Mouse (Mus musculus): ENCODE measurements around the gene Lgals2. TPM values are rescaled to one million over a fixed set of nuclear protein-coding genes. Genes with fewer than 3 reads are reported as not detected.

Gene Lgals2
- polyA plus RNA-seq (2012; rRNA removed) = 2.2 and 2.8 TPM in 2 replicates

GRCm38 (mm10) chr15:78855303-78855965 is at the start of gene Lgals2:
Lgals2 (minus strand) TSS chr15:78855529.
- H3K36me3 ChIP-seq (ENCODE audit: control insufficient read depth, insufficient read depth, low read length) = no peaks in the 10 kb centered on the region
- no peaks in the 10 kb centered on the region for H3K27me3 ChIP-seq (ENCODE audit: control insufficient read depth, insufficient read depth, low read length)
- H3K27ac ChIP-seq (ENCODE audit: control insufficient read depth, insufficient read depth, low read depth, low read length) = no peak within 1 kb of the TSS
- peaks cover 7% of the 10 kb centered on the region for H3K4me1 ChIP-seq (ENCODE audit: control insufficient read depth, insufficient read depth, low read length)
- TF ChIP-seq POLR2A (IDR thresholded peaks at IDR 0.05; ENCODE audit: control insufficient read depth, low read depth, low read length) (no peak), CTCF (IDR thresholded peaks at IDR 0.05; ENCODE audit: control insufficient read depth, insufficient read depth, insufficient replicate concordance, low read depth, low read length) (no peak)
- H3K4me3 ChIP-seq (ENCODE audit: control insufficient read depth, low read depth, low read length) = no peak within 1 kb of the TSS

DNA sequence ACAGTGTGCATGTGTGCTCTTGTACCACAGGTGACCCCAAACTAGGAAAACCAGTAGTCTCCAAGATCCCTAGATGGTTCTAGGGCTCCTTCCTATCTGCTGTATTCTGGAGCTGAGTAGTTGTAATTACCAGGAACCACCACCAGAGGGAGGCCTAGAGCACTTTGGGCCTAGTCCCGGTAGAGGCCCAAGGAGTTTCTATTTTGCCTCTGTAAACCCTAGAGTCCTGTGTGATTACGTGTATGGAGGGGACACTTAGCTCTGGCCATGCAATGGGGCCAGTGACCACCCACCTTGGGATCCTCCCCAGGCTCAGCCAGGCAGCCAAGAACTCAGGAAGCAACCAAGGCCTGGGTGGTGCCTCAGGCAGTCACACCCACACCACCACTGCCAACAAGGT is 47.9 kb upstream of the Lgals2 start:
- H3K4me3 ChIP-seq (ENCODE audit: control insufficient read depth, low read depth, low read length) = no peak overlapping the region
- H3K27me3 ChIP-seq (ENCODE audit: control insufficient read depth, insufficient read depth, low read length) = no peaks in the 10 kb centered on the region
- H3K4me1 ChIP-seq (ENCODE audit: control insufficient read depth, insufficient read depth, low read length) = peaks cover 9% of the 10 kb centered on the region
- H3K27ac ChIP-seq (ENCODE audit: control insufficient read depth, insufficient read depth, low read depth, low read length) = no peak overlapping the region
- no peaks in the 10 kb centered on the region for H3K36me3 ChIP-seq (ENCODE audit: control insufficient read depth, insufficient read depth, low read length)
- TF ChIP-seq POLR2A (IDR thresholded peaks at IDR 0.05; ENCODE audit: control insufficient read depth, low read depth, low read length) (no peak), CTCF (IDR thresholded peaks at IDR 0.05; ENCODE audit: control insufficient read depth, insufficient read depth, insufficient replicate concordance, low read depth, low read length) (peak; percentile 83)

DNA sequence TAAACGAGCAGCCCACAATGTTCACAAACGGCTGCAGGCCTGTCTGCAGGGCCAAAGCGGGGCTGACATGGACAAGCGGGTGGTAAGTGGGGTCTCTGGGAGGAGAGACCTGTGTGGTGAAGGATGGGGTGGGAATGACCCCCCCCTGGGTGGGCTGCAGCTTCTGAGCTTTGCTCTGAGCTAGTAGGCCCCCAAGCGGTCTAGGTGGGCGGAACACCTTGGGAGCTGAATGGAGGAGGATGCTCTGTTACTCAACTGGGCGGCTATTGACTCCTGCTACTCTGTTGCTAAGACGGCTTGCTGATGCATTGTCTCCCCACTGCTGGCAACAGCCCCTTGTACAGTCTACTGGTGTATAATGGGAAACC is 46.1 kb upstream of the Lgals2 start:
- Histone ChIP-seq H3K4me3 (ENCODE audit: control insufficient read depth, low read depth, low read length) (no peak overlapping the region), H3K36me3 (ENCODE audit: control insufficient read depth, insufficient read depth, low read length) (no peaks in the 10 kb centered on the region), H3K27ac (ENCODE audit: control insufficient read depth, insufficient read depth, low read depth, low read length) (no peak overlapping the region), H3K27me3 (ENCODE audit: control insufficient read depth, insufficient read depth, low read length) (no peaks in the 10 kb centered on the region), H3K4me1 (ENCODE audit: control insufficient read depth, insufficient read depth, low read length) (peaks cover 9% of the 10 kb centered on the region)
- no peak; the same call in 1 of the 2 replicates for TF ChIP-seq CTCF (IDR thresholded peaks at IDR 0.05; ENCODE audit: control insufficient read depth, insufficient read depth, insufficient replicate concordance, low read depth, low read length)
- TF ChIP-seq POLR2A (IDR thresholded peaks at IDR 0.05; ENCODE audit: control insufficient read depth, low read depth, low read length) = no peak

DNA sequence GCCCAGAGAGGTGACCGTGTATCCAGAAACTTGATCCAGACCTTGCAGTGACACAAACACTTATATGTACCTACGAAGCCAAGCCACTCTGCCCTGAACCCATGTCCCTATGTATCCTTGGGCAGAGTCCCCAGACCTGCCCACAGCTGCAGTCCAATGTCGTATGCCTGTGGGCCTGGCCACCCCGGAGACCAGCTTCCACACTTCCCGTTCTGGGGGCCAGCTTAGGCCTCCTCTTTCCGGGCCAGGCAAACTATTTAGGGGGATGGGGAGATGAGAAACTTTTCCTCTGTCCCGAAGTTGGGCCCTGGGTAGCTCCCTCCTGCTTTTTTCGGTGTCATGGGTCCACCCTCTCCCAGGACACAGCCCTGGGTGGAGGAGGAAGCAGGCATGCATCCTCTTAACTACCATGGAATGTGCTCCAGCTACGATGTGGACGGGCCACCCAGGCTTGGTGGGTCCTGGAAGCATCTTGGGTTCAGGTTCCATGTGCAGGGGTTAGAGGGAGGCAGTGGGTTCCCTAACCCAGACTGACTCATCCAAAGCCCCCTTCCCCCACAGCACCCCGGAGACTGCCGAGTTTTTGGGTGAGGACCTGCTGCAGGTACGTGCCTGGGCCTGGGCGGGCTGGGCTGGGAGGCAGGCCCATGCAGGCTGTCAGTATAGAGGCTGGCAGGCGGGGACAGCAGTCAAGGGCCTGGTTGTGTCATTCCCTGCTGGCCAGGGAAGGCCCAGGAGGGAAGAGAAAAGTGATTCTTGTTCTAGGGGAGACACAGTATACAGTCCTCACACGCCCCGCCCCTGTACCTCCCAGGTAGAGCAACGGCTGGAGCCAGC is 45.5 kb upstream of the Lgals2 start:
- no peak overlapping the region for H3K4me3 ChIP-seq (ENCODE audit: control insufficient read depth, low read depth, low read length)
- H3K27ac ChIP-seq (ENCODE audit: control insufficient read depth, insufficient read depth, low read depth, low read length) = no peak overlapping the region
- H3K27me3 ChIP-seq (ENCODE audit: control insufficient read depth, insufficient read depth, low read length) = no peaks in the 10 kb centered on the region
- no peak for TF ChIP-seq POLR2A (IDR thresholded peaks at IDR 0.05; ENCODE audit: control insufficient read depth, low read depth, low read length)
- no peak for TF ChIP-seq CTCF (IDR thresholded peaks at IDR 0.05; ENCODE audit: control insufficient read depth, insufficient read depth, insufficient replicate concordance, low read depth, low read length)
- H3K36me3 ChIP-seq (ENCODE audit: control insufficient read depth, insufficient read depth, low read length) = no peaks in the 10 kb centered on the region
- peaks cover 9% of the 10 kb centered on the region for H3K4me1 ChIP-seq (ENCODE audit: control insufficient read depth, insufficient read depth, low read length)

DNA sequence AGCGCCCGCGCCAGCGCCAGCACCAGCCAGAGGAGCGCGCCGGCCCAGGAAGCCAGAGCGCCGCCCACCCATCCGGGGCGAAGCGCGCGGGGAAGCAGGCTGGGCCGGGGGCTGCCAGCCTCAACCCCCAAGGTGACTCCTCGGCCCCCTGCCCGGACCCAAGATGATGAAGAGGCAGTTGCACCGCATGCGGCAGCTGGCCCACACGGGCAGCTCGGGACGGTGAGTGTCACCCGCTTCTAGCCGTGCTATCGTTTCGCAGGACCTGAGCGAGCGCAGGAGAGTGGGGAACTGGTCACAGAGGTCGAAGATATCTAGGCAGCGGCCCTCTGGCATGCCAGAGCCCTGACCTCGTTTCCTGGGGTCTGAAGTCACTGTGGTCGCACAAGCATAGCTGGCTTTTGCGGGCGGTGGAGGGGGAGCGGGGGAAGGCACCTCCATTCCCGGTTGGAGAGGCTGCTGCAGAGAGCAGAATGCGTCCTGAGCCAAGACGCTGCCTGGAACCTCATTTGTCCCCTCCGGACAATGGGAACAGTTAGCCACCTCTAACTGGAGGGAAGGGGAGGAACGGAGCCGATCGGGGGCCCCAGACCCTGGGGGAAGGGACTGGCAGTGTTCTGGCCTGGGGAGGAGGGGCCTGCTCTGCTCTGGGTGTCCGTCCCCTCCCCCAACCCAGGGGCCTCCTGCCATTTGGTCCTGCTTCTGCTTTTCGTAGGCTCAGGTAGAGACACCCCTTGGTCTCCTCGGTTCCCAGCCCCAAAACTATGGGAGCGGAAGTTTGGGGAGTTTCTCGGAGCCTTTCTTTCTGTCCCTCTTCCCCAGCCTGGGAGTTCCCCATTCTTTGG is 44.6 kb upstream of the Lgals2 start, which contains the start of gene Sh3bp1:
Sh3bp1 (plus strand) TSS at position 29 of the 845 bp plus-strand sequence.
- Histone ChIP-seq H3K27ac (ENCODE audit: control insufficient read depth, insufficient read depth, low read depth, low read length) (peak within 1 kb of the TSS; percentile 26; the same call in 1 of the 2 replicates), H3K27me3 (ENCODE audit: control insufficient read depth, insufficient read depth, low read length) (no peaks in the 10 kb centered on the region), H3K36me3 (ENCODE audit: control insufficient read depth, insufficient read depth, low read length) (no peaks in the 10 kb centered on the region), H3K4me1 (ENCODE audit: control insufficient read depth, insufficient read depth, low read length) (peaks cover 9% of the 10 kb centered on the region), H3K4me3 (ENCODE audit: control insufficient read depth, low read depth, low read length) (peak within 1 kb of the TSS; percentile 64)
- TF ChIP-seq POLR2A (IDR thresholded peaks at IDR 0.05; ENCODE audit: control insufficient read depth, low read depth, low read length) = no peak
- no peak for TF ChIP-seq CTCF (IDR thresholded peaks at IDR 0.05; ENCODE audit: control insufficient read depth, insufficient read depth, insufficient replicate concordance, low read depth, low read length)

- Histone ChIP-seq H3K4me1 (ENCODE audit: control insufficient read depth, insufficient read depth, low read length) (peaks cover 11% of the 10 kb centered on the region), H3K4me3 (ENCODE audit: control insufficient read depth, low read depth, low read length) (peak within 1 kb of the TSS; percentile 64), H3K27ac (ENCODE audit: control insufficient read depth, insufficient read depth, low read depth, low read length) (peak within 1 kb of the TSS; percentile 26; the same call in 1 of the 2 replicates), H3K27me3 (ENCODE audit: control insufficient read depth, insufficient read depth, low read length) (no peaks in the 10 kb centered on the region), H3K36me3 (ENCODE audit: control insufficient read depth, insufficient read depth, low read length) (no peaks in the 10 kb centered on the region; the same call in 1 of the 2 replicates)
- TF ChIP-seq POLR2A (IDR thresholded peaks at IDR 0.05; ENCODE audit: control insufficient read depth, low read depth, low read length) = no peak
- TF ChIP-seq CTCF (IDR thresholded peaks at IDR 0.05; ENCODE audit: control insufficient read depth, insufficient read depth, insufficient replicate concordance, low read depth, low read length) = no peak
Observed at GRCm38 (mm10) chr15:78899409-78899739, 44.0 kb upstream of the Lgals2 start, which contains the start of gene Gm49510. Gm49510 (plus strand) TSS chr15:78899667.

Measured in testis, adult 2 months (tissue).